Mouse (Mus musculus): ENCODE measurements around the gene Ppp1r11.

GRCm38 (mm10) chr17:36903651-36904050 lies 47.9 kb downstream of the Ppp1r11 start:
- TF ChIP-seq EP300 (IDR thresholded peaks at IDR 0.05; ENCODE audit: low read depth) (no peak), CTCF (IDR thresholded peaks at IDR 0.05; ENCODE audit: low read depth) (no peak)

Data from liver, embryonic 14.5 days (tissue).